Mouse (Mus musculus) intestine, postnatal 0 days (tissue): ENCODE measurements at regions not wholly inside any gene's neighbourhood (a gene's known extent, or its start where the extent isn't known, plus 50 kb on each side); places are given as distances from the start of the nearest gene placed in this dataset.
"Not testable (repeated sequence)": the region's sequence is repeated elsewhere in the genome, so short reads cannot be mapped to it uniquely, and the experiment has no call there.

Experiments
- ATAC-seq: fragments of 200-750 bp; cut with Nextera tagmentation; 2 replicates; pipeline ENCODE4 v1.8.0; 2017; ENCODE audit warnings: mild to moderate bottlenecking, moderate TSS enrichment, moderate library complexity
- H3K27ac ChIP-seq: fragments of 300-500 bp; sonication (generic); 2 replicates; pipeline ENCODE4 v1.5.1; 2014; ENCODE audit warnings: mild to moderate bottlenecking, low read depth, low read length, moderate library complexity
- H3K27me3 ChIP-seq: fragments of 300-500 bp; sonication (generic); replicated peaks from 2 replicates; pipeline ENCODE4 v1.6.1; 2014; ENCODE audit warnings: low read length, mixed read lengths; ENCODE audit not compliant: control insufficient read depth, insufficient read depth
- H3K36me3 ChIP-seq: fragments of 300-500 bp; sonication (generic); 2 replicates; pipeline ENCODE4 v1.6.1; 2014; ENCODE audit warnings: mild to moderate bottlenecking, moderate library complexity; ENCODE audit not compliant: control insufficient read depth, insufficient read depth
- H3K4me1 ChIP-seq: fragments of 300-500 bp; sonication (generic); replicated peaks from 2 replicates; pipeline ENCODE4 v1.6.1; 2014; ENCODE audit warnings: antibody characterized with exemption, low read length, mixed read lengths; ENCODE audit not compliant: control insufficient read depth, insufficient read depth
- H3K4me2 ChIP-seq: fragments of 300-500 bp; sonication (generic); replicated peaks from 2 replicates; pipeline ENCODE4 v1.6.1; 2014; ENCODE audit warnings: low read depth, mild to moderate bottlenecking, moderate library complexity
- H3K4me3 ChIP-seq: fragments of 300-500 bp; sonication (generic); 2 replicates; pipeline ENCODE4 v1.5.1; 2014; ENCODE audit warnings: low read depth, low read length
- H3K9ac ChIP-seq: fragments of 300-500 bp; sonication (generic); 2 replicates; pipeline ENCODE4 v1.6.1; 2014; ENCODE audit warnings: mild to moderate bottlenecking, low read depth, low read length
- H3K9me3 ChIP-seq: fragments of 300-500 bp; sonication (generic); 2 replicates; pipeline ENCODE4 v1.6.1; 2016; ENCODE audit warnings: mixed run types; ENCODE audit not compliant: control insufficient read depth
- CTCF ChIP-seq: sonication (generic); IDR thresholded peaks from 2 replicates; pipeline ENCODE4 v1.5.1; 2016; ENCODE audit warnings: low read depth, mild to moderate bottlenecking, control low read depth, antibody characterized with exemption, moderate library complexity
- WGBS: fragments of 180-500 bp; shearing (Covaris S2); extraction: QIAGEN DNeasy Blood & Tissue Kit; methylation state at CpG from one replicate; pipeline ENCODE4 v1.1.7; 2014; 5-methylcytosine and 5-hydroxymethylcytosine counted together

- H3K4me3 ChIP-seq, result no peak overlapping the region
- no peak for TF ChIP-seq CTCF
- 66% methylated on average over 4 of the region's 4 CpGs for WGBS
- no peaks in the 10 kb centered on the region for H3K36me3 ChIP-seq
- no peak overlapping the region for H3K4me2 ChIP-seq
- no peaks in the 10 kb centered on the region for H3K4me1 ChIP-seq
- no peak overlapping the region for H3K27ac ChIP-seq
- H3K9ac ChIP-seq, result no peak overlapping the region
- H3K9me3 ChIP-seq, result no peaks in the 10 kb centered on the region
- H3K27me3 ChIP-seq, result no peaks in the 10 kb centered on the region
- no peak for ATAC-seq
These were observed 122.1 kb upstream of the Cdk6 start for GRCm38 (mm10) chr5:3219230-3219629.

- Histone ChIP-seq H3K9me3 (no peaks in the 10 kb centered on the region), H3K36me3 (no peaks in the 10 kb centered on the region), H3K9ac (no peak overlapping the region), H3K4me2 (no peak overlapping the region), H3K27me3 (no peaks in the 10 kb centered on the region), H3K4me3 (no peak overlapping the region), H3K27ac (no peak overlapping the region), H3K4me1 (no peaks in the 10 kb centered on the region)
- no peak for ATAC-seq
- no peak for TF ChIP-seq CTCF
- 68% methylated on average over 3 of the region's 3 CpGs for WGBS
These were observed 121.5 kb upstream of the Cdk6 start for GRCm38 (mm10) chr5:3219770-3220169.

DNA sequence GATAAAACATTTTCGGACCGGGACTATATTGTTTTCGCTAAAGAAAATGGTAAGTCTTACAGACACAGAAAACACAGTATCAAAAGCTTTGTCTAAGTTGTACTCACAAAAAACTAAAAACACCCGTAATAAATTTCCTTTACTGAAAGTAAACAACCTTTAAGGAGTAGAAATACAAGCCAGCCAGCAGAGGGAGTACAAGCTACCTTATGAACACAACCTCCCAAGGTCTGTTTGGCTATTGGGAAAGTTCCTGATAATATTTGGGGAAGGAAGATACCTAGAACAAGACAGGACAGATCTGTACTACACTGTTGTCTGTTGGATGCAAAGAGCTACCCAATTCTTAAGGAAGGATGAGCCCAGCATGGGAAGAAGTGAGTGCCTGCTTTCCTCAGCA, 117.5 kb upstream of the Cdk6 start:
- H3K4me3 ChIP-seq, H3K4me1 ChIP-seq, H3K27me3 ChIP-seq, ATAC-seq, H3K9ac ChIP-seq, H3K9me3 ChIP-seq, H3K4me2 ChIP-seq, H3K27ac ChIP-seq, H3K36me3 ChIP-seq: not testable (repeated sequence)
- TF ChIP-seq CTCF, result peak; percentile 62
- WGBS, result 63% methylated on average over 4 of the region's 4 CpGs

DNA sequence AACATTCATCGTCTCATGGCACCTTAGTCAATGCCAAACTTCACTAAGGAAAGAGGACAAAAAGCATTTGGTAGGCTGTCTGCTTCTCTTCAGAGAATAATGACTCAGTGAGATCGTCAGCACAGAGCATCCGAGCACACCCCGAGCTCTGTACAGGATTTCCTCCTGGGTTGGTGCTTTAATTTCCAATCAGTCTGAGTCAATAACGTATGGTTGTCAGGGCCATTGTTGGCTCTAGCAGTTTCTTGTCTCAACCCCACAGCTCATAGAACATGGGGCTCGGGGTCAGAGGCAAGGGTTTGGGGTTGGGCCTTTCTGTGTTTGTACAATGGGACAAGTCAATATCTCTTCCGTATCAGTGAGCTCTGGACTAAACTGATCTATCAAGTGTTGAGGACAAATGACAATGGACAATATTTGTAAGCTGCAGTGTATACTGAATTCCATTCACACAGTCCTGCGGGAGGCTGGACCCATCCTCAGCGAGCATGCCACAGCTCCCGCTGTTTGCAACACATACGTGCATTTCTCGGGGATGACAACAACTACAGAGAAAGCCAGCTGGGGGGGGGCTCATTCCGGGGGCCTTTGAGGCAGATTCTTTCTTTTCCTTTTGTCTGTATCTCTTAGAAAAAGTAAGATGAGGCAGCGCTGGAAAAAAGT, 116.8 kb upstream of the Cdk6 start:
- not testable (repeated sequence) for H3K36me3 ChIP-seq, H3K4me1 ChIP-seq, H3K9me3 ChIP-seq, H3K4me2 ChIP-seq, H3K27ac ChIP-seq, H3K4me3 ChIP-seq, ATAC-seq, H3K27me3 ChIP-seq, H3K9ac ChIP-seq
- WGBS, result 77% methylated on average over 14 of the region's 14 CpGs

DNA sequence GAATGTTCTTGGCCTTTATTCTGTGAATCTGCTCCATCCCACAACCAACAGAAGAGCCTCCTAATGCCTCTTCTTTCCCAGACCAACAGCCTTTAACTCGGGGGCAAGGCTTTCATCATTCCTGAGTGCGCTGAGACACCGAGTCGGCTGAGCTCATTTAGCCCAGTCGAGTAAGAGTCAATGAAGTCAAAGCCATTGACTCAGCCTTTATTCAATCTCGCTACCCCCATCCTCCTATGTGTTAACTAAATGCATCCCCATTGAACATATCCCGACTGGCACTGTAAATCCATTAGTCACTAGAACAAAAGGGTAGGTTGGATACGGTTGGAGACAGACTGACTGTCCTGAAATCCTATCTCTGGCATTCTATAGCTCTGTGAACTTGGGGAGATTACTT, 115.9 kb upstream of the Cdk6 start:
- 88% methylated on average over 8 of the region's 8 CpGs for WGBS

GRCm38 (mm10) chr5:3244067-3244466, 97.2 kb upstream of the Cdk6 start:
- H3K9ac ChIP-seq, H3K27ac ChIP-seq, H3K4me3 ChIP-seq, H3K4me1 ChIP-seq, H3K4me2 ChIP-seq, H3K27me3 ChIP-seq, H3K9me3 ChIP-seq, ATAC-seq, H3K36me3 ChIP-seq: not testable (repeated sequence)
- WGBS, result 53% methylated on average over 2 of the region's 2 CpGs

More for the DNA sequence above, 115.9 kb upstream of the Cdk6 start:
- ATAC-seq, H3K27me3 ChIP-seq, H3K27ac ChIP-seq, H3K4me3 ChIP-seq, H3K9ac ChIP-seq, H3K4me1 ChIP-seq, H3K4me2 ChIP-seq, H3K9me3 ChIP-seq, H3K36me3 ChIP-seq: not testable (repeated sequence)

GRCm38 (mm10) chr5:3247333-3247732, 94.0 kb upstream of the Cdk6 start:
- Histone ChIP-seq H3K4me1 (no peaks in the 10 kb centered on the region), H3K9ac (no peak overlapping the region), H3K4me3 (no peak overlapping the region), H3K4me2 (no peak overlapping the region), H3K27ac (no peak overlapping the region), H3K36me3 (no peaks in the 10 kb centered on the region), H3K27me3 (no peaks in the 10 kb centered on the region), H3K9me3 (no peaks in the 10 kb centered on the region)
- ATAC-seq, result no peak
- no peak for TF ChIP-seq CTCF
- WGBS, result 74% methylated on average over 2 of the region's 2 CpGs
